Mouse (Mus musculus): ENCODE data around the gene Frem2.

- TF ChIP-seq CTCF (IDR thresholded peaks at IDR 0.05; ENCODE audit: low read depth): no peak
- no peak for TF ChIP-seq EP300 (IDR thresholded peaks at IDR 0.05; ENCODE audit: low read depth)
Observed at GRCm38 (mm10) chr3:53561813-53562212, 95.3 kb downstream of the Frem2 start.

Measured in liver, postnatal 0 days (tissue).